Mouse (Mus musculus): ENCODE results near the gene Golga2.
"Not testable (repeated sequence)": the region's sequence is repeated elsewhere in the genome, so short reads cannot be mapped to it uniquely, and the experiment has no call there.

Golga2 gene

DNA sequence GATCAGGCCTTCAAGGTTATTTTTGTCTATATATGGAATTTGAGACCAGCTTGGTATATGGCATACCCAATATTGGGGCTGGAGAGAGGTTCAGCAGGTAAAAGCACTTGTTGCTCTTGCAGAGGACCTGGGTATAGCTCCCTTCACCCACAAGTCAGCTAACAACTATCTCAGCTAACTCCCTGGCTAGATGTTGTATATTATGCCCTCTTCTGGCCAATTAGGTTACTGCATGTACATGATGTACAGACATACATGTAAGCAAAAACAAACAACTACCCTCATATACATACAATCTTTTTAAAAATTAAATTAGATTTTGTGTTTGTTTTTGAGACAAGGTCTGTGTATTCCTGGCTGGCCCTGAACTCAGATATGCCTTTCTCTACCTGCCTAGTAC lies 2.4 kb downstream of the Golga2 start:
- DNase-seq: no peak

DNA sequence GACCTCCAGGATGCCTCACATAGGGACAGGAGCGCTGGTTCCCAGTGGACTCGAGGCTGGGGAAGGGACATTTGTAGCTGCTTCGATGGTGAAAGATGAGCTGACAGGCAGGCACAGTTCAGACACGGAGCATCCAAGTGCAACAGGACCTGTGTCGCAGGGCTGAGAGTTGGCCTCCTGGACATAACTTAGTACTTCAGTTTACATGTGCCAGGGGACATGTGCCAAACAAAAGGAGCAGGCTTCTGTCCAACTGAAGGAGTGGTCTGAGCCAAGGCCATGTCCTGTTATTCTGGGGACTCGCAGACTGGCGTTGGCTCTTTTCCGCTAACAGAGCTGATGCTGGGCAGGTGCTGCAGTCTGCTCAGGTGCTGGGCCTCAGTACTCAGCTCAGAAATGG lies 7.2 kb downstream of the Golga2 start:
- no peak for DNase-seq

DNA sequence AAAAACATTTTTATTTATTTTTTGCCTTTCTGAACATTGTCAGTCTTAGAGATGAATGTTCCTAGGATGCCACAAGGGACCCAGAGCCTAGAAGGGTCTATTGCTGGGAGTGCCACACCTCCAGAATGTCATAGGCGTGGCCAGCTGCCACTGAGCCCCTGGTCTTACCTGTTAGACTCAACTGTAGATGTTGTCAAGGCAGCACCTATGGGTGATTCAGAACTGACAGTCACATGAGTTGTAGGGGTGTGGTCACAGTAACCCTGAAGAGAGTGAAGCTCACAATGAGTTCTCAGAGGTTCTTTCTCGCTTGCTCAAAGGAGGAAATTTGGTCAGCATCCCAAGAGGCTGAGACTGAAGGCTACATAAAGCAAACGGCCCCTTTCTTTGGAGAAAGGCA lies 8.1 kb downstream of the Golga2 start:
- no peak for DNase-seq

DNA sequence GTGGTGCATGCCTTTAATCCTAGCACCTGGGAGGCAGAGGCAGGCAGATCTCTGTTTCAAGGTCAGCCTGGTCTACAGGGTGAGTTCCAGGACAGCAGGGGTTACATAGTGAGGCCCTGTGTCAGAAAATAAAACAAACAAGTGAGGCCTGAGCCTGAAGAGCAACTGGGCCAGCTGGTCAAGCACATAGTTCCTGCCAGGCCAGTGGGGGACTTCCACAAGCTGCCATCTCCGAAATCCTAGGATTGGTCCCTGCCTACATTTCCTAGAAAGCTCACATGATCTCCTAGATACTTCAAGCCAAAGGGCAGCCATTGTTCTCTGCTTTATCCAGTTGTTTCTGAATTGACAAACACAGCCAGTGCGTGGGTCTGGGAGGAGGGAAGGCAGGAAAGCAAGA lies 8.7 kb downstream of the Golga2 start:
- DNase-seq: not testable (repeated sequence)

DNA sequence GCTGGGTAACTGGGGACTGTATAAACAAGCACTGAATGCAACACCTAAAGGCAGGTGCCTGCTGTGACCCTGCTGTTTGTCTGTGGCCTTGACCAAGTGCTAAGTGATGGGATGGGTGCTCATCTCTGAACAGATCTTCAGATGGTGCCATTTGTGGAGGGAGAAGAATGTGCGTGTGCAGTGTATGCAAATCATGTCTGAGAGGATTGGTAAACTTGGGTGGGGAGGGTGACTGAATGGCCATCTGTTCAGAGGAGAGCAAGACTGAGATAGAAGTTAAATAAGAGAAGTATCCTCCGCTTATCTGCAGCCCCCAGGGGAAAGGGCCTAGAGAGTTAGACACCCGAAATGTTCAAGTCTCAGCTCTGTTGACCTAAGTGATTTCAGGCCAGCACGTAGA lies 12.3 kb downstream of the Golga2 start:
- no peak for DNase-seq

DNA sequence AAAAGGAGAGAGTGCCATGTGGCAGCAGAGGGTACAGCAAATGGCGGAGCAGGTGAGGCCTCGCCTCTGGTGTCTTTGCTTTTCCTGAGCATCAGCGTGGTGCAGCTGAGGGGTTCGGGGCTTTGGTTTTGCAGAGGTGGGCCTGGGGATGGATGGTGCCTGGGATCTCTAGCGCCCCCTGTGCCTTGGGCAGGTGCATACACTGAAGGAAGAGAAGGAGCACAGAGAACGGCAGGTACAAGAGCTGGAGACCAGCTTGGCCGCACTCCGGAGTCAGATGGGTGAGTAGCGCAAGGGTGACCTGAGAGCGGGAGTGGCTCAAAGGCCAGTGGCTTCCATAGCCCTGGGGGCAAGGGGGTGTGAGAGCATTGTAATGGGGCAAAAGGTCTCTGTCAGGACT lies 15.8 kb downstream of the Golga2 start:
- no peak for DNase-seq

DNA sequence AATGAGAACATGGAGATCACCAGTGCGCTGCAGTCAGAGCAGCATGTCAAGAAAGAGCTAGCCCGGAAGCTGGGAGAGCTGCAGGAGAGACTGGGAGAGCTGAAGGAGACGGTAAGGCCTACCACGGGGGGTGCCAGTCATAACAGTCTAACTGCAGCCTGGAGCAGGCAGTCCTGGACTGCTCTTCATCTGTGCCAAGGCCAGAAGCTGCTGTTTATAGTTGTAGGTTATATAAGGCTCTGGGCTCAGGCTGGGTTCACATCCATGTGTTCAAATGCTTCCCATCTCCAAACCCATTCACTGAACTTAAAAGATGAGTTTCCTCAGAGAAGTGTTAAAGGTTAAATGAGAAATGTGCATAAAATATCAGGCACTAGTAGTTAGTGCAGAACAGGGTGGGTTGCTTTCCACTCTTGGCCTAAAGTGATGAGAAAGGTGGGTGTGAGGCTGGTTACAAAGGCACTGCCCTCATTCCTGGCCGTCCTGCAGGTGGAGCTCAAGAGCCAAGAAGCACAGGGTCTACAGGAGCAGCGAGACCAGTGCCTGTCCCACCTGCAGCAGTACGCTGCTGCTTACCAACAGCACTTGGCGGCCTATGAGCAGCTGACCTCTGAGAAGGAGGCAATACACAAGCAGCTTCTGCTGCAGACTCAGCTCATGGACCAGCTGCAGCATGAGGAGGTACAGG lies 17.1 kb downstream of the Golga2 start:
- peak; percentile 65 for DNase-seq

DNA sequence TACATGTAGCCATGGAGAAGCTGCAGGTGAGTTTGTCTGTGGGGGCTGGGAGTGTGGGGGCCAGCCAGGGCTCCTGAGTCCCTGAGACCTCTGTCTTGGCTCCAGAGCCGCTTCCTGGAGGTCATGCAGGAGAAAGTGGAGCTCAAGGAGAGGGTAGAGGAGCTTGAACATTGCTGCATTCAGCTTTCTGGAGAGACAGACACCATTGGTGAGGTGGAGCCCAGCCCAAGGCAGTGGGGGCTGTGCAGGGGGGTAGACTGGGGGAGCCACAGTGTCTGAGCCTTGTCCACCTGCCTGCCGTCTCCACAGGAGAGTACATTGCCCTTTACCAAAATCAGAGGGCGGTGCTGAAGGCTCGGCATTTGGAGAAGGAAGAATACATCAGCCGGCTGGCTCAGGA lies 18.5 kb downstream of the Golga2 start:
- DNase-seq: no peak

DNA sequence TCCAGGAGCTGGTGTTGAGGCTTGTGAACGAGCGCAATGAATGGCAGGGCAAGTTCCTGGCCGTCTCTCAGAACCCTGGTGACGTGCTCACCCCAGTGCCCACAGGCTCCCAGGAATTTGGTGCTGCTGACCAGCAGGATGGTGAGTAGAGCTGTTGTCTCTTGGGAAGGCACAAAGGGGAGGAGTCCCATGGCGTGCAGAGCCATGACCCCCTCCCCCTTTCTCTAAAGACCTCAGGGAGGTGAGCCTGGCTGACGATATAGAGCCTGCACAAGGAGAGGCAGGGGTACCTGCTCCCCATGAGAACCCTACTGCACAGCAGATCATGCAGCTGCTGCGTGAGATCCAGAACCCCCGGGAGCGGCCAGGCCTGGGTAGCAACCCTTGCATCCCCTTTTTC lies 19.0 kb downstream of the Golga2 start:
- DNase-seq: no peak

DNA sequence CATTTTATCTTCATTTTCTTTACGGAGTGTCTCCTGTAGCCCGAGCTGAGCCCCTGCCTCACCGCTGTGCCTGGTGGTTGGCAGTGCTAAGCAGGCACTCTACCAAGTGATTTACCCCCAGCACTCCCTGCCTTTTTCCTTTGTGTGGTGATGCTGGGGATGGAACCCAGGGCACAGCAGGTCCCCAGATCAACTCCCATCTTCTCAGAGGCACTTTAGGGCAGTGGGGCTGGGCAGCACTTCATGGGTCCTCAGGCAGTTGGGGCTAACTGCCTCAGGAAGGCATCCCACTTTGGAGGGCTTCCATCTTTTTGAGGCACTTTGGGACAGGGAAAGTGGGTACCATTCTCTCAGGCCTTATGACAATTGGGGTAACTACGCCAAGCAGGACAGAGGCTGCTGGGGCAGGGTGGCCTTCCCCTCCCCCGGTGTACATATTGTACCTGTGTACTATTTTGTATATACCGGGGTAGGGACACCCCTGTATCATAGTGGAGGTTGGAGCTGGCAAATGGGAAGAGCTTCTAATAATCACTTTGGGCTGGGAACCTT lies 20.1 kb downstream of the Golga2 start:
- no peak for DNase-seq

DNA sequence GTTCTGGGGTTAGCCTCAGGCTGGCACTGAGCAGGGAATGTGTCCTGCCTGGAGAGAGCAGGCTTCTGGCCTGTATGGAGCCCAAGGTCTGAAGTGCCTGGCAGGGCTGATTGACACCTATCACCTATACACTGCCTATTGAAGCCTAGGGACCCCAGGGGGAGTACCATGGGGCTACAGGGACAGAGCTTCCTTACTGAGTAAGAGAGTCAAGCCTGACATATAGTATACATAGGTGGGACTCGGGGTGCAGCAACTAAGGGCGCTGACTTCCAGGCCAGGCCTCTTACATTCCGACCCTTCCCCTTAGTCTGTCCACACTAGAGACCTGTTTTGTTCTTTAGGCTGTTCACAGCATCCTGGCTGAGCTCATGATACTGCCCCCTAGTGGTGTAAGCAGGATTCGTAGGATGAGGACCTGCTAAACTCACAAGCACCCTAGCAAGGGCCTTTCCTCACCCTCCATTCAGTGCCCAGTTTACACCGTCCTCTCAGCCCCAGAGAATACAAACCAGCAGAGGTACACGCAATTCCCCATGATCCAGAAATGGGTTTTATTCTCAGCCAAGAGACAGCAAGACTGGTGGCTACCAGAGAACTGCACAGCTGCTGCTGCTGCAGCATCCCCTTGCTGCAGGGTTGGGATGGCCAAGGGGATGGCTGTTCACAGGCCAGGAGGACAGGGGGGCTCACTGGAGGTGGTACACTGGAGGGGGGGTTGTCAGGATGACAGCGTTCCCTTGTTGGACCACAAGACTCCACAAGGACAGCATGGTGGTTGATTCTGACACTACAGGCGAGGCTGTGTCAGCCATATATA lies 21.0 kb downstream of the Golga2 start:
- peak; percentile 67 for DNase-seq

DNA sequence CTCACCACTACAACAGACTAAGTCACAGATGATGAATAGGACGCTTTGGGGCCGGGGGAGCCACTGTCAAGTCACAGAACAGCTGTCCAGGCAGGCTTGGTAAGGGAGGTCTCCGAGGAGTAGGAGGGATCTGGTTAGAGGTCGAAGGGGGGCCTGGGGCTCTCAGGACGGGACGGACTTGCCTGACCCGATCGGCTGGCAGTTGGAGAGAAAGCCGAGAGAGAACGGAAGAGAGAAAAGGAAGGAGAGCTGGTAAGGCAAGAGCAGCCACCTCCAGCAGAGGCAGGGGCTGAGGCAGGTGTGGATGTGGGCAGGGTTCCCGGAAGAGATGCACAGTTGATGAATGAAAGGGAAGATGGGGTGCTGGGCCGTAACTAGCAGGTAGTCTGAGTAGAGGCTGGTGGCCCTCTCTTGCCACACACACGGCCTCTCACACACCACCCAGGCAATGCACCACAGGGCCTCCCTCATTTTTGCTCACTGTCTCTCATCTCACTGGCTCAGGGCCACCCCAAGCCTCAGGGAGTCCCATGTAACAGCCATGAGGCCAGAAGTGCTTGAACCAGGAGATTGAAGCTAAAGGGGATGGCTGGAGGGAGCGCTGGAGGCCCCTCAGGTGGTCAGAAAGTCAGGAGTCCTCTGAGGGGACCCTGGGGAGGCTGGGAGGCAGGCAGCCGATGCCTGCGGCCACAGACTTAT lies 21.8 kb downstream of the Golga2 start:
- peak; percentile 10 for DNase-seq

DNA sequence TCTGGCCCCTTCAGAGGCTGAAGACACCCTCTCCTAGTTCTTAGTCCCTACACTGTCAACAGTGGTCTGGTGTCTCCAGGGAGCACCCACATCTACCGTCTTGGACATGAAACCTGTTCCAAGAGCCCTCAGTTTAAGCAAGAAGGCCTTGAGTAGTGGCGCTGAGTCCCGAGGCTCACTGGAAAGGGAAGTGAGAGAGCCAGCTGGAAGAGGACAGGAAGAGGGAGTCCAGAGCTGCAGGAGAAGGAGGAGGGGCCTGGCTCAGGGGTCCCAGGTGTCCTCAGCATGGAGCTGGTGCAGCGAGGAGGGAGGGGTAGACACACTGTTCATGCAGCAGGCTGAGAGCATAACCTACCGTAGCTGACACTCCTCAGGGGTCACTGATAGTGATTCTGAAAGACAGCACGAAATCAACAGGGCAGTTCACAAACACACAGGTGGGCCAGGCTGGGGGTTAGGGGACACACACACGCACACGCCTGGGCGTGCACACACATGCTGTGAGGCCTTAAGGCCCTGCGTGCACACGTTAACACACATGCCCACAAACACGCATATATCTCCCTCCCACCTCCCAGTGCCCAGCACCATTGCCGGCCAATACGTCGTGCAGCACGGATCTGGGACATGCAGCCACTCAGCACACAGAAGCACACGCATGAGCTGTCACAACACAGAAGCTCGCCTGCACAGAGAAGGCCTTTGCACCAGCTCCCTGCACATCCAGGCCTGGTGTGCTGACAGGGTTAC lies 23.1 kb downstream of the Golga2 start:
- DNase-seq: peak; percentile 5

DNA sequence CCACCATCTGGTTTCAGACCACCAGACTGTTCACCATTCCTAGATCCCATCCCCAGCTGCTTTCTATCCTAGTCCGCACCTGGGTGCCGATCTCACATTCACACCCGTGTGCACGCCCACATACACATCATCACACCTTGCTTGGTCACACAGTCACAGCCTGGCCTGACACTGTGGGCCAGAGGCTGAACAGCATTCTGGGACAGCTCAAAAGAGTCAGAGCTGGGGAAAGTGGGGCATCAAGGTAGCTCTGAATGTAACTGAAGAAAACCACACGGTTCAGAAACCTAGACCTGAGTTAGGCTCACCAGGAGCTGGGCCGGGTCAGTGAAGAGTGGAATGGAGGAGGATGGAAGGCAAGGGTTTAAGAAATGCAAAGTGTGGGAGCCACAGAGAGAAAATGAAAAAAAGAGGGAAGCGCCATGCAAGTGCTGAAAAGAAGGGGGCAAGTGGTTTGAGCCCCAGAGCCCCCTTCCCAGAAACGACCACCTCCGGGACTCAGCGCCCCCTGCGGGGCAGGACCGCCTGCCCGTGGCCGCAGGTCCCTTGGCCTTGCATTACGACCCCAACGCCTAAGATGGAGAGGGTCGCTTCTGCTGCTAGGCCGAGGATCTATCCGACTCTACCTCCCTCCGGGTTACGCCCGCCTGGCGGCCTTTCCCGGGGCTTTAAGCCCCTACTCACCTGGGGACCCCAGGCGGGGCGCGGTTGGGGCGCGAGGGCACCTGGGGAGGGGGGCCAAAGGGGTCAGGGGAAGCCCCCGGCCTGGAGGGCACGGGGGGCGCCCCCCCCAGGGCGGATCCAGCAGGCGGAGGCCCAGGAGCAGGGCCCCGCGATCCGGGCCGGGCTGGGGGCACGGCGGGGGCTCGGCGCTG lies 24.5 kb downstream of the Golga2 start:
- peak; percentile 14 for DNase-seq

DNA sequence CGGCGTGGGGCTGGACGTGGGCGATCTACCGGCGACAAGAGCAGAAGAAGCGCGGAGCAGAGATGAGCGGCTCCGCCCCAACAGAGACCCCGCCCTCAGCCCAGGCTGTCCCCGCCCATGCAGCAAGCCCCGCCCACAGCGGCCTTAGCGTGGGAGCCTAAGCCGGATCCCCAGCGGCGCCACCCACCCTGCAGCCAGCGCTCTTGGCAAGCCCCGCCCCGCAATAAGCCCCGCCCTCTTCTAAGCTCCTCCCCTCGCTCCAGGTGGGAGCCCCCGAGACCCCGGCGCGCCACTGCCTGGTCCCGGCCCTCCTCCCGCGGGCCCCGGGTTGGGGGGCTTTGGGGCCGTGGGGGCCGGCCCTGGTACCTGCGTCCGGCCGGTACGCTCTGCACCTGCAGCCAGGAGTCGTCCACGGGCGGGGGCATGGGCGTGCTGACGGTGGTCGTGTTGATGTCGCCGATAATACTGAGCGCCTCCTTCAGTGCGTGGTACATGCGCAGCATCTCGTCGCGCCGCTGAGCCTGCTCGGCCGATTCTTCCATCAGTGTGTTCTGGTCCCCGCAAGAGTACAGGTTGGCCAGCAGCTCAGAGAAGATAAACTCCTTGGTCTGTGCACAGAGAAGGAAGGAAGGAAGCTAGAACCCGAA lies 25.3 kb downstream of the Golga2 start:
- peak; percentile 79 for DNase-seq

DNA sequence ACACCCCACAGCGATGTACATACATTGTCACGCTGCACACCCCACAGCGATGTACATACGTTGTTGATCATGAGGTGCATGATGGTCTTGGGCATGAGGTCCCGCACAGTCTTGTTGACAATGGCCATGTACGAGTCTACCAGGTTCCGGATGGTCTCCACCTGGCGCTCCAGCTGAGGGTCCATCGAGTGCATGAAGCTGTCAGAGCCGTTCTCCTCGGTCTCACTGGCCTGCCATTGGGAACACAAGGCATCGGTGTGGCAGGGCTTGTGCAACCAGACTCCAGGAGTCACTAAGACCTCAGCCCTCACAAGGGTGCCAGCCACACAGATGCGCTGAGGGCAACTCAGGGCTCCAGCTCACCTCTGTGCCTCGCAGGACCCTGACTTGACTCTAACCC lies 27.6 kb downstream of the Golga2 start:
- peak; percentile 9 for DNase-seq

DNA sequence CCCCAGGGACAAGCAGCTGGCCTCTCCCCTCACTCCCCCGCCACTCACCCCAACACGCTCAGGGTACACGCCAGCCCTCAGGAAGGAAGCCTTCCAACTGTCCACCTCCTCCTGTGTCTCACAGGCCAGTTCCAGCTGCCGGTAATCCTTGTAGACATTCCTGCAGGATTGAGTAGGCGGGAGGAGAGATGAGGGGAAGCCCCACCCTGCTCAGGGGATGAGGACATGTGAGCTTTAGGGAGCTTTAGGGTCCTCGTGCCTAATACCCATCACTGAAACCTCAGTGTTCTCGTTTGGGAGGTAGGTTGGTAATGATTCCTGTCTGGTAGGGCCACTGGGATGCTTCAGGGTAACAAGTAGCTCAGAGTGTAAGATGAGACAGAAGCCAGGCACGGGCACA lies 28.6 kb downstream of the Golga2 start:
- DNase-seq: peak; percentile 16

DNA sequence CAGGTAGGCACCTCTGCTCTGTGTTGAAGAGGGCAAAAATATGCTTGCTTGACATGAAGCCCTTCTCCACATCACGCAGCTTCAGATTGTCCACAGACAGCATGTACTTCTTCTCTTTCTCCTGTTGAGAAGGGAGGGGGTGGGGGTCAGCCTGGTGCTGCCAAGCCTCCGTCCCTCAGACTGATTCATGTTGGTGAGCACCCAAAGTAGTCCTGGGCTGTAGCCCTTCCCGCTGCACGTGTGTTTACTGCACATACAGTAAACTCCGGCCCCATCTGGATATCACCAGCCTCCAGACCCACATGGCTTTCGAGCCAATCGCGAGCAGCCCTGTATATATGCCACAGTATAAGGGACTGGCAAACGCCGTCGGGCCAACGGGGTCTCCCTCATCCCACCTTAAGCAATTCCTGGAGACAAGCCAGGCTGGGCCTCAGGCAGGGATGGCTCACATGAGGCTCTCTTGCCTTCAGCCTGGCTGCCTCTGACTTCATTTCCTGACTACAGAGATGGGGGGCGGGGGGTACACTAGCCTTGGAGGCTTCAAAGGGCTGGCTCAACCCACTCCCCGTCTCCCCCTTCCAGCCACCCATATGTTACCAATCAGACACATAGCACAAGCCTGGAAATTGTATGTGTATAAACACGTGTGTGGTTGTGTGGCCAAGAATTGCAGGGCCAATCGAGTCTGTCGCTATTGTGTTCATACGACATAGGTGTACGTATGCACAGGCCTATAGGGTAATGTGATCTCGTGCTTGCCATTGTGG lies 29.9 kb downstream of the Golga2 start:
- DNase-seq: peak; percentile 26

DNA sequence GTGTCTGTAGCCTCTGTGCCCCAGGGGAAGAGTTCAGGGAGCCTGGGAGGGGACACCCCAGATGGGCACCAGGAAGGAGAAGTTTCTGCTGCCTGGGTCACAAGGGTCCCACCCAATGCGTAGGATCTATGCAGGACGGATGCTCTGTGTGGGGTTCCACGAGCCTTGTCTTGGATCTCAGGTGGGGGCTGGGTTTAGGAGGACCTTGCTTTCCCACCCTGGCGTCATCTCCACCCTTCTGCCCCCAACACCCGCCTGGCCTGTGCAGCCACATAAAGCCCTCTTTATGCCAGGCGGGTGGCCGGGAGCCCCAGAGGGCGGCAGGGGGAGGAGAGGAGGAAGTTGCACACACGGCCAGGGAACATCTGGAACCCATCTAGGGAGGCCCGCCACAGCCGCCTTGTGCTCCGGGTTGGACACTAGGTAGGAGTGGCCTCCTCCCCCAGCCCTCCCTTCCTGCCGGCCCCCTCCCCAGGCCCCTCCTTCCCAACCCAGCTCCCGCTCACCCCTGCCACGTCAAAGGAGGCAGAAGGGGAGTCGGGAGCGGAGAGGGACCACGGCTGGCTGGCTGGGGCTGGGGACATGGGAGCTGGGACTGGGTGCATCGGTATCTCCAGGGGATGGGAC lies 30.7 kb downstream of the Golga2 start:
- DNase-seq: peak; percentile 31

Data from right cerebral cortex, postnatal 14 days (tissue).